Mouse (Mus musculus) adrenal gland, adult 8-10 months (tissue): ENCODE results near the gene Tmem178b. TPM values are rescaled to one million over a fixed set of nuclear protein-coding genes. Genes with fewer than 3 reads are reported as not detected.

ENCODE experiments used
- DNase-seq: peaks from one replicate; pipeline ENCODE4 v3.0.0; 2022
- total RNA-seq, 4 experiments: library from RNA; stranded (reverse); gene quantifications; 2 replicates each; pipeline ENCODE4 v1.2.4; 2022

Gene Tmem178b
- 10 to 100 TPM; 19.2 to 38.5 (median 24.0) TPM for total RNA-seq

DNA sequence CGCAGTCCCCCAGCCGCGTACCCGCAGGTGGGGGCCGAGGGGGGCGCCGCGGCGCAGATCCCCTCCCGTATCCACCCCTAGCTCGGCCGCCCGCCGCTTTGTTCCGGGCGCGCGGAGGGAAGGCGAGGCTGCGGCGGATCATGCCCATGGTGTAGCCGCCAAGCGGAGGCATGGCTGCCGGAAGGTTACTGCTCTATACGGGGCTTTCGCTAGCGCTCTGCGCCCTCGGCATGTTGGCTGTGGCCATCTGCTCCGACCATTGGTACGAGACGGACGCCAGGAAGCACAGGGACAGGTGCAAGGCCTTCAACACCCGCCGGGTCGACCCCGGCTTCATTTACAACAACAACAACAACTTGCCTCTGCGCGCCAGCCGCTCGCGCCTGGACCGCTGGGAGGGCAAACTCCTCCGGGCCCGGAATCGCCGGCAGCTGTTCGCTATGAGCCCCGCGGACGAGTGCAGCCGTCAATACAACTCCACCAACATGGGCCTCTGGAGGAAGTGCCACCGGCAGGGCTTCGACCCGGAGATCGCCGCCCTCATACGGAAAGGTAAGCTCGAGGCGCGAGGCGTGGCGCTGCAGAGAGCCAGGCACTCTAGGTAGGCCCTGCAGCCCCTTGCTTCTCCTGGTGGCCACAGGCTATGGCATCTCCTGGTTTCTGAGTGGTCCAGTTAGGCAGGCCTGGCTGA, at the start of gene Tmem178b:
TSS of gene Tmem178b (plus strand) at position 371 of the 691 bp plus-strand sequence.
- DNase-seq: peak; percentile 10

DNA sequence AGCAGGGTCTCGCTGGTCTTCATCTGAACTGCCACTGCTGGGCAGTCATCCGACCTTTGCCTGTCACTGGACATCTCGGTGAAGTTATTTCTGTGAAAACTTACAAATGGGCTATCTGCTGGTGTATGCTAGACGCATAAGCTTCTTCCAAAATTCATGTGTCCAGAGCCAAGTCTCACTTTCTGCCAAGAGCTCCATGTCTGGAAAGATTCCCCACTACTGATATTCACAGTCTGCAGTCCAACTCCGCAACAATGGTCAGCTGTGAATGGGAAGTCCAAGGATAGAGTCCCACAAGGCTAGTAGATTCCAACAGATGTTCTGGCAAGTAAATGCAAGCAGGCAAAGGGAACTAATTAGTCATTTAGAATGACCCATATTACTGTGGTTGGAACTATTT, 44.3 kb upstream of the Tmem178b start:
- no peak for DNase-seq

DNA sequence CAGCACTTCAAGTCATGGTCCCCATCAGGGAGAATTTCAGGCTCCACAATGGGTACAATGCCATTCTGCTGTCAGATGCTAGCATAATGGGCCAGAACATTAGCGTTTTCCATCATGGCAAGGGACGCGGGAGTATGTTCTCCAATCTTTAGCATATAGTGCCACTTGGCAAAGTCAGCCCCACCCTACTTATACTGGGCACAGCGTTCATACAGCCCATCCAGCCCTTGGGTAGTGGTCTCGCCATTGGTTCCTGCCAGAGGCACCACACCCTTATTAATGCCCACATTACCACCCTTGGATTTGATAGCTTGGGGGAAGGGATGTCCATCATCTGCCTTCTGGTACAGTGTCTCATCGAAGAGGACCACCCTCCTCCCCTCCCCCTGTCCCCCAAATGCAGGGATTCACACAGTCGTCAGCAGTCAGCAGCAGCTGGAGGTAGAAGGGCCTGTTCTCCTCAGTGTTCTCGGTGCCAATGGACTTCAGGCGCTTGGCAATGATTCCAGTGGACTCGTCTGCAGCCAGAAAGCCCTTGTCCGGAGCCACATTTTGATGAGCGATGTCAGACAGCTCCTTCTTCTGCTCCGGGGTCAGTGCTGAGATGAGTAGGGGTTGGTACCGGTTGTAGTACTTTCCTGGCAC, 29.3 kb upstream of the Tmem178b start:
- no peak for DNase-seq

DNA sequence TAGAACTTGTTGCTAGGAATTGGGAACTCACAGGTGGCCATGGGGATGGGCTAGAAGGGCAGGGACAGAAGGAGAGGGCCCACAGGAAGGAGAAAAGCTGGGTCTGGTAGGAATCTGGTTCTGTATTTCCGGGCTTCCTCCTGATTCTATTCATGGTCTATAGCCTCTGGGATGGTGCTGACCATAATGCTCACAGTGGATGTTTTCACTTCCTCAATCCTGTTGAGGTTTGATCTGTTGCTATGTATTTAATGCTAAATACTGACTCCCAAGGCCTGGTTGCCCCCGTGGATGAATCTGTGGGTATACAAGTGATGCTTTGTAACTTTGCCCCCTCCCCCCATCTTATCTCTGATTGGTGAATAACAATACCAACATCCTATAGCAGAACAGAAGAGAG, 25.5 kb upstream of the Tmem178b start:
- no peak for DNase-seq

DNA sequence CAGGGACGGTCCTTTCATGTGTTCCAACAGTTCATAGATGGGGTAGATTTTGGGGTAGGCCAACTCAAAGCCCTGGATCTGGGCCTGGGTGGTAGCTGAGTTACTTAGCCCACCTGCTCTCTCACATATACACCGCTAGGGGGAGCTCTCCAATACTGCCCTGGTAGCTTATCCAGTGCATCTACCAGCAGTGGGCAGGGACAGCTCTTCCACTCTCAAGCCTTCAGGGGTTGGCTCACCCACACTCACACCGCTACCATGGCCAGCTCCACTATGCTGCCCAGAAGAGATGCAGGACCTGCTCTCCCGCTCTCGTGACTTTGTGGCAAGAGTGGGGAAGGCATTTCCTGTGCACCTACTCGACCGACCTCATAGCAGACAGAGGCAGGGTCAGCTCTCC, 24.3 kb upstream of the Tmem178b start:
- peak; percentile 3 for DNase-seq

DNA sequence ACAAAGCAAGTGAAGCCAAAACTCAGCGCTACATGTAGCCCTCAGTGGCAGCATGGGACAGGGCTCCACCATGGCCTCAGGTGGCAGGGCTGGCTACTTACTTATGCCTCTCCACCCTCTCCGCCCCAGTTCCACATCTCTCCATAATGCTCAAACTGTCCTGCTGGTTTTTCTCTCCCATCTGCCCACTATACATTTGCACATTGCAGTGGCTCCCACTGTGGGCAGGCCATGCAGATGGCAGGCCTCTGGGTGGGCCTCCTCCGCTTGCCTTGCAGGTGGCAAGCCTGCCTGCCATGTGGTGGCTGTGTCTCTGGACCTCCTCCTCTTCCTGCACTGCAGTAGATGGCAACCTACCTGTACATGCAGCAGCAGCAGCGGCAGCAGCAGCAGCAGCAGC, 23.4 kb upstream of the Tmem178b start:
- DNase-seq: no peak

DNA sequence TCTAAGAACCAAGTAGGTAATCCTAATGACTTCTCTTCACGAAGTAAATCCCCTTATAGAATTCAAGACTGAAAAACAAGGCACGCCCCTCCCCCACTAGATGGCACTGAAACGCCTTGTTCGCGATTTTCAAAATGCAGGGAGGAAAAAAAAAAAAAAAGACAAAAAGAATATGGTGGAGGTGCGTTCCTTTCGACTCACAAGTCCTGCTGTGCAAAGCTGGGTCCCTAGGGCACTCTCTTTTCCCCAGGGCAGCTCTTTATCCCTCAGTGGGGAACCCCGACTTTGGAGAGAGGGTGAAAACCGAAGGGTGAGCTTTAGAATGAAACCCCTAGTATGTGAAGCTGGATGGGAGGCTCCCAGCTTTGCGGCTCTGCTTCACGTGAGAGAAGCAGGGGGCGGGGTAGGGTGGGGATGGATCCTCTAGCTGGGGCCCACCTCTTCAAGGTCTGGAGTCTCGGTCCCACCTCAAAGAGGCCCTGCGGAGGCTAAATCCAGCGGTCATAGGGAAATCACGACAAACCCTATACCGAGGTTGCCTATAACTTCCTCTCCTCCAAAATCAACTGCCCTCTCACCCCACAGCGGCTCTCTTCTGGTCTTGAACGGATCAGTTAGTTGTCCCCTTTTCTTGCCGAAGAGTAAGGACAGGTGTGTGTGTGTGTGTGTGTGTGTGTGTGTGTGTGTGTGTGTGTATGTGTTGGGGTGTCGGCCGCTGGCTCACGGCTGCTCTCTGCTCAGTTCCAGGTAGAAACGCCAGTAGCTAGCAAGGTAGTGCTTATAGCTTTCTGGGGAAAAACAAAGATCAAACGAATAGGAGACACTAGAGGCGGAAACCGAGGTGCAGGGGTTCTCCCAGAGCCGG, 2.6 kb upstream of the Tmem178b start:
- peak; percentile 18 for DNase-seq

DNA sequence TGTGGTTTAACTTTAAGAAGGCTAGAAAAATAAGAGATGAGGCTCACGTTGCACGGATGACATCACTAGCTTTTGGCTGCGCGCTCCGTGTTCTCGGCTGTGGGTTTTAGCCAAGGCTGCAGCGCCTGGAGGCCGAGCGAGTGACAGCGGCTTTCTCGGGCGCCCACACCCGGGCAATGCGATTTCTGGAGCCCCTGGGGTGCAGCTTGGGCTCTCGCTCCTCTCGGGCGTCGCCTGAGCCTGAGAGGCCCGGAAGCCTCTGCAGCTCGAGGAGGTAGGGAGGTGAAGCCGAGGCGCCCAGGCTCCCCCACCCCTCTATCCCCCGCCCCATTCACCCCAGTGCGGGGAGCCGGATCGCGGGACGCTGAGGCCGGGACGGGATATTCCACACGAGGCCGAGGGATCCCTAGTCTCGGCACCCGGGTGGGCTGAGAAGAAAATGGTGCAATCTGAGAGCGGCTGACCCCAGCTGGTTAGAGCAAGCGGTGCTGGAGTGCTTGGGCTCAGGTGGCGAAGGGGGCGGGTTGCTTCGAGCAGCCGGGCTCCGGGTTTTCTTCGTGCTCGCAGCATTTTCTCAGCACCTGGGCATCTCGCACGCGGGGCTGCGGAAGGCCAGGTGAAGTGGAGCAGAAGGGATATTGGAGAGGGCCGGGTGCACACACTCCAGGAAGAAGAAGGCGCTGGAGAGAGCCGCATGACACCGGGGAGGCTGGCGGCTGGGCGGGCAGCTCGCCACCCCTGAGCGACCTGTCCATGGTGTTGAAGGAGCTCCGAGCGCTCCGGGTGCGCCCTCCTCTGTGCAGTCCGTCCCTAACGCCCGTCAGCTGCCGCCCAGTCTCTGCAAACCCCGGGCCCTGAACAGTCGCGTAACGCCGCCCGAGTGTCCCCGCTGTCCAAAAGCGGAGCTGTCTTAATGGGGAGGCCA, 1.4 kb upstream of the Tmem178b start:
- DNase-seq: peak; percentile 77

DNA sequence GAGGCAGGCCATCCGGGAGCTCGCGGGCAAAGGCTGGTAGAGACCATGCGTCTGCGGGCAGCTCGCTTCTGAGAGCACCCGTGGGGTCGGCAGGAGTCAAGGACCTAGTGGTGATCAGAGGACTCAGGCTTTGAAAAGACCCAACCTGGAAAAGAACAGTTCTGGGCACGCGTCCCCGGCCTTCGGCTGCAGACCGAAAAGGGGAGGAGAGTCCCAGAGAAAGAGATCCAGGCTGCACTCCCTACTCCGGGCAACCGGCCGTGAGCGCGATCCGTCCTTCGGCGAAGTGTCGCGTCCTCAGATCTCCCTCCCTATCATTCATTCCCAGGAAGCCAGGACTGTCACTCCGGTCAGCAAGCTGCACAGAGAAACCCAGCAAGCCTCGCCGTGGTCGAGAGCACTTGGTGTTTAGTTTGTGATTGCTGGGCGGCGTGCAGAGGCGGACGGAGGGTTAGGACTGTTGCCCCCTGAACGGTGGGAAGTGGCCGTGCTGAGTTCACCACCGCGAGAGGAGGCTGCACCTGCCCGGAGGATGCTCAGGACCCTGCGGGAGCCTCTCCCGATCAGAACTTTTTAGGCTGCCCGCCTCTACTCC, 668 bp upstream of the Tmem178b start:
- DNase-seq: peak; percentile 73

DNA sequence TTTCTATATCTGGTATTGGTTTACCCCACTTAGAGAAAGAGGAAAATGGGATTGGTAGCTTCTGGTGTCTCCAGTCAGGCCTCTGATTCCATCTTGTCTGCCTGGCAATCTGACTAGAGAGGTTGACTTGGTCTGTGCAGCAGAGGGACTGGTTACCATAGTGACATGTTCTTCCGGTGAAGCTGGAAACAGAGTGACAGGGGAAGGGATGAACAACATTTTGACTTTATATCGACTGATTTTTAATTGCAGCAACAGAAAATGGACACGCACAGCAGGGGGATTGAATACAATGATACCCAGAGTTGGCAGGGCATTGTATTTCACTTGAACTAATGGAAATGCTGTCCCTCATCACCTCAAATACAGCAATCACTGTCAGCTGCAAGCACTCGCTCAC, 2.1 kb downstream of the Tmem178b start:
- DNase-seq: no peak

DNA sequence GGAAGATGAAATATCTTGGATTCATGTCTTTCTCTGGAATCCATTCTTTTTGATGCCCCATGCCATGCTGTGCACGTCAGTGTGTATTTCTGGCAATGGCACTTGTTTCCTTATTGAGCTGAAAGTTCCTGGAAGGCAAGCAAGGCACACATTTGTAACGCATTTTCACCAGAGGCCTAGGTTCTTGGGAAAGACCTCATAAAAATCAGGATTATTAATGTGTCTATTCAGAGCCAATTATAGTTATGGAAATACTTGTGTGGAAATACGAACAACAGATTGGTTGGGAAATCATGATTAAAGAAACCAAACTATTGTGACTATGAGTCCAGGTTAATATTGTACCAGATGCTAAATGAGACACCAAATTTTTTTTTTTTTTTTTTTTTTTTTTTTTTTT, 3.4 kb downstream of the Tmem178b start:
- no peak for DNase-seq

DNA sequence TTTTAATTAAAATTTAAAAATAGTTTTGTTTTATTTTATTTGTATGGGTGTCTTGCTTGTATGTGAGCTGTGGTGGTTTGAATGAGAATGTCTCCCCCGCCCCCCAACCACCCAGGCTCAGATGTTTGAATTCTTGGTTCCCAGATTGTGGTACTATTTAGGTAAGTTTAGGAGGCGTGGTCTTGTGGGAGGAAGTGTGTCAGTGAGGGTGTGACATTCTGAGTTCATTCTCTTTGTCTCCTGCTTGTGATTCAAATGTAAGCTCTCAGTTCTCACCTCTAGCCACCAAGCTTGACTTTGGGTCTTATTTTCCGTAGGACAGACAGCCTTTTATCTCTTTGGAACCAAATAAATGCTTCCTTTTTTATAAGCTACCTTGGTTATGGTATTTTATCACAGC, 17.7 kb downstream of the Tmem178b start:
- DNase-seq: no peak

DNA sequence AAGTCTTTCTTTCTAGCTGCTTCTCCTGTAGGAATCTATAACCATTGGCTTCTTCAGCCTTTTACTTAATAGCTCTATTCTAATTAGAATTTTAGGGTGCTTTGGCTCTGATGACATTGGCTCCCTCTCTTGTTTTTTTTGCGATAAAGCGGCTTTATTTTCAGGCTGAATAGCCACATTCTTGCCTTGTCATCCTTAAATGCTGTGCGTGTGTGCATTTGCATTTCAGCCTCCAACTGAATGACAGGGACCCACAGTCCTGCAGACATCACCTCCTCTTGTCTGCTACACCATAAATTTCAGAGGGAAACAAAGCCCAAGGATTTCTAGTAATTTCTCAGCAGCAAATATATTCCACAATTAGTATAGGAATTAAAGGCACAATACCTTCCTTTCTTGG, 23.4 kb downstream of the Tmem178b start:
- no peak for DNase-seq

DNA sequence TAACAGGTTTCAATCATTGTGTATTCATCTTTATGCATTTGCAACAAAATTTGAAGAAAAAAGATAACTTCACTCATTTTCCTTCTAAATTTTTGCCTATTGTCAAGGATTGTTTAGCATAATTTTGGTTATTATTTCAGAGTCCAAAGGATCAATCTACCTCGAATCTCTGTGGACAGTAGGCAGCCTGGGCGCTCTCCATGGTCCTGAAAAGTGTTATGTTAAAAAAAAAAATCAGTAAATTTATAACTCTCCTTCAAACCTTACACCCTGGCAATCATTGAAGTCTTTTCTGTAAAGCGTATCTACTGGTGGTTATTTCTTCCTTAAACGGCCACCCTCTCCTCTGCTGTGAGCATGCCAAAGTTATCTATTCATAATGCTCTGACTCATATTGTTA, 26.2 kb downstream of the Tmem178b start:
- no peak for DNase-seq

DNA sequence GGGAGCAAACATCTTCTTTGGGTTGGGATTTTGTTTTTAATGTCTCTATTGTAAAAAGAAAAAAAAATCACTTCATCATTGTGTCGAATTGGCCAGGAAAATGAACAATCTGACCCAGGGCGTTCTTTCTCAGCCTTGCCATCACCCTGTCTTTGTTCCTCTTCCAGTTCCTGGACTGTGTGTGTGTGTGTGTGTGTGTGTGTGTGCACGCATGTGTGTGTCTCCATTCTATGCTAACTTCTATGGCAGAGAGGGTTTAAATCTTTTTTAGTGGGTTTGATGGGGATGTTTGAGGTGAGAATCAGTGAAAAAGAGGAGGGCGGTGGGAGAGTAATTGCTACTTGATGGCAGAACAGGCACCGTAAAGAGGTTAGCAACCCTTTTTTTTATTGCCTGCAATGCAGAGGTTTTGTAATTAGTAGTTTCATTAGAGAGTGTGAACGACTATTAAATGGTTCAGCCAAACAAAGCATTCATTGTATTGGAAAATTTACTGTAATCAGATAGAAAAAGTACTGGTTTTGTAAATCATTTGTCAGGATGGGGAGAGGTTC, 30.2 kb downstream of the Tmem178b start:
- no peak for DNase-seq

DNA sequence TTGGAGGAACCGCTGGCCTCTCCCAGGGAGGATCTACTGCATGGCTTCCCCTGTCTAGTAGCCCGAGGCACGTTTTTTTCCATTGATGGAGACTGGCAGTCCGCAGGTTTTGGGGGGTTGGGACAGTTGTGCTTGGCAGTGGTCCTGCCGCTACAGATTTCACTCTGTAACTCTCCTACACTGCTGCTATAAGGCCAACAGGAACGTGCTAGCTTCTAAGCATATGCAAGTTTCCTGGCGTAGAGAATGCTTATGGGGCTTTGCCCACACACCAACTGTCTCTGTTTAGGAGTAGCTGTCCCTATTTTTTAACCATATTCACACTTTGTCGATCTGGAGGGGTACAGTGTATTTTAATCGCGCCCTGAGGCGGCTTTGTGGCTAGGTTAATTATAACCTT, 30.8 kb downstream of the Tmem178b start:
- DNase-seq: no peak

DNA sequence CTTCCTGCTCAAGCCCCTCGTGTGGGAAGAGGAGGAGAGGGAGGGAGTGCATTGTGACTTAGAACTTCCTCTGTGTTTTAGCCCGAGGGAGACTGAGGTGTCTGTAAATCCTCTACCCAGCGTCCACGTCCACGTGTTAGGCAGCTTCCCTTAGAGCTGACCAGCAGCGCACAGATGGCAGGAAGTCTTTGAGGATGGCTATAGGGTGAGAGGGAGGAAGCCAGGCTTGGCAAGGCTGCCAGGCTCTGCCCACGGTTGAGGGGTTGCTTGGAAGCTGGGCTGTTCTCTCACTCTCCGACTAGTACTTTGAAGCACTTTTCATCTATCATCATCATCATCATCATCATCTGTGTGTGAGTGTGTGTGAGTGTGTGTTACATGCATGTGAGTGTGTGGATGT, 41.9 kb downstream of the Tmem178b start:
- DNase-seq: no peak

DNA sequence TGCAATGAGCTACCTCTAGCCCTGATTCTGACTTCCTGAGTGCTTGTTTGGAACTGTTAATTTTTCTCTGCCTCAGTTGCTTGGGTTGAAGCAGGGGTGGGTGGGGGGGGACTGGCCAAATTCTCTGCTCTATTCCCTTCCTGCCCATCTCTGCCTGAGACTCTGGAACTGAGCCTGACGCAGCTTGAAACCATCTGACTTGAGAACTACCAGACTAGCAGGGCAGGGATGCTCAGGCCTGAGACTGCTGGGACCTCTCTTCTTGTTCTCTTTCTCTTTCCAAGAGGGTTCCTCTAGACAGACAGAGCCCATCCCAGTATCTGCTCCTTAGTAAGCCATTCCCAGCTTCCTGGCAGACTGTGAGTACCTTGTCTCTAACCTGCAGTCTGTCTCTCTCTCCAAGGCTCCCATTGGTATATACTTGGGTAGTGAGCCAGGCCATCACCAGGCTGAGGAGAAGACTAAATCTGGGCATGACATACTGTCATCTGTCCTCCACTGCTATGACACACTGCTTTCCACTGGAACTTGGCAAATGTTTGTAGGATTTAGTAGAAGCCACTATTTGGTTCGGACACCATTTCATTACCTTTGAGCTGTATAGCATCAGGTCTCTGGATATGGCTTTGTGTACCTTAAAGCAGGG, 42.7 kb downstream of the Tmem178b start:
- DNase-seq: no peak

DNA sequence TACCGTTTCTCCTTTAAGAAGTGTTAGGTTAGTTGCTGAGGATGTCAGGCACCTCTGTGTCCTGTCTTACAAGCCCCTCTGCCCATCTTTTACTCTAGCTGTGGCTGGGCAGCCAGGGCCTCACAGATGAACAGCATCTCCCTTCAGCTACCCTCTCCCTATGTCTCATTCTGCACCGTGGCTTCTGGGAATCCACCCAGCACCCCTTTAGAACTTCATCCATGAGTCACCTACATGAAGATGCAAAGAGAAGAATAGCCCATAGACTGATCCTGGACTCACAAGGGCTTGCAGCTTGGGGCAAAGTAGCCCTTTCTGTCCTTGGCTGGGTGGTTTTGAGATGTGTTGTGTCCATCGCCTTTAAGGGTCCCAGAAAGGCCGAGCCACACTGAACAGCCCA, 43.4 kb downstream of the Tmem178b start:
- no peak for DNase-seq

DNA sequence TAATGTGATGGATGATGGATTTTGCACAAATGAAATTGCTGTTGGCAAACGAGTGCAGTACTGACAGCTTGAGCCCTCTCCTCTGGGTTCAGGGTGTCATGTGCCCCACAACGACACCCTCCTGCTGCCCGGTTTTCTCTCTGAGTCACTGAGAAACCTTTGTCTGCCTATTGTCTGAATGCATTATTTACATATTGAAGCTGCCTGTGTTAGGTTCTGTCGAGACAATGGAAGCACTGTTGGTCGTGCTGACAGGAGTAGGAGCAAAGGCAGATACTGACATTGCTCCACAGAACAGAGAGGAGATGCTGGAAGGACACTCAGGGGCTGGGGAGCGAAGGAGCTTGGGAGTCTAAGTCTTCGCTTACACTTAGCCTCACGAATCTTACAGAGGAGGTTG, 44.2 kb downstream of the Tmem178b start:
- DNase-seq: no peak

DNA sequence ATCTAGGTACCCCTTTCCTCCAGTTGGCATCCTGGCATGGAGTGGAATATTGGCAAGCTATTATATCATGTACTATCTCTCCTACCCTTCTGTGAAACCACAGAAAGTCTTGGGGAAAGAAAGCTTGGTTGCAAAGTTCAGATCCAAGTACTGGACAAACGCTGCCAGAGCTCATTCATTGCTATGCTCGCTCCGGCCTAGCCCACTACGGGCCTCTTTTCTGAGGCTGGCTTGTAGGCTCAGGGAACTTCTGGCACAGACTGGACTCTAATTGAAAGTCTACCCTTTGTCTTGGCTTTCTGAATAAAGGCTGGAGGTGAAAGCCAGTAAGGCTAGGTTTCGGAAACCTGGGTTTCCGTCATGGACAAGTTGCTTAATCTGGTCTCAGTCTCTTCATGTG, 44.7 kb downstream of the Tmem178b start:
- no peak for DNase-seq
